Mouse (Mus musculus) forebrain, embryonic 15.5 days (tissue): ENCODE data around the gene Apba2. TPM values are rescaled to one million over a fixed set of nuclear protein-coding genes. Genes with fewer than 3 reads are reported as not detected.

ENCODE experiments used
- ATAC-seq: fragments of 200-750 bp; cut with Nextera tagmentation; replicated peaks from 2 replicates; pipeline ENCODE4 v1.8.0; 2017; ENCODE audit warnings: mild to moderate bottlenecking, moderate TSS enrichment, moderate library complexity
- H3K27ac ChIP-seq: fragments of 300-500 bp; sonication (generic); replicated peaks from 2 replicates; pipeline ENCODE4 v1.5.1; 2015; ENCODE audit warnings: mild to moderate bottlenecking, inconsistent platforms
- H3K27me3 ChIP-seq: fragments of 300-500 bp; sonication (generic); 2 replicates; pipeline ENCODE4 v1.6.1; 2015; ENCODE audit warnings: inconsistent platforms
- H3K36me3 ChIP-seq: fragments of 300-500 bp; sonication (generic); 2 replicates; pipeline ENCODE4 v1.6.1; 2015; ENCODE audit warnings: mild to moderate bottlenecking, inconsistent platforms
- H3K4me1 ChIP-seq: fragments of 300-500 bp; sonication (generic); 2 replicates; pipeline ENCODE4 v1.6.1; 2015; ENCODE audit warnings: inconsistent platforms
- H3K4me2 ChIP-seq: fragments of 300-500 bp; sonication (generic); replicated peaks from 2 replicates; pipeline ENCODE4 v1.6.1; 2015; ENCODE audit warnings: mild to moderate bottlenecking, inconsistent platforms
- H3K4me3 ChIP-seq: fragments of 300-500 bp; sonication (generic); 2 replicates; pipeline ENCODE4 v1.5.1; 2015; ENCODE audit warnings: mild to moderate bottlenecking, inconsistent platforms
- H3K9ac ChIP-seq: fragments of 300-500 bp; sonication (generic); replicated peaks from 2 replicates; pipeline ENCODE4 v1.6.1; 2015; ENCODE audit warnings: mild to moderate bottlenecking, inconsistent platforms
- H3K9me3 ChIP-seq: fragments of 300-500 bp; sonication (generic); 2 replicates; pipeline ENCODE4 v1.6.1; 2016; ENCODE audit warnings: inconsistent platforms
- WGBS: fragments of 180-500 bp; shearing (Covaris S2); methylation state at CpG from one replicate; pipeline ENCODE4 v1.1.7; 2015; ENCODE audit warnings: mixed read lengths; 5-methylcytosine and 5-hydroxymethylcytosine counted together
- polyA plus RNA-seq: library from polyadenylated mRNA; unstranded; fragments of >200 nt; fragmentation: Nextera tagmentation; extraction: Ambion mirVana; gene quantifications from 2 replicates; pipeline ENCODE4 v1.2.1, GENCODE M21; 2015

The Apba2 gene
- polyA plus RNA-seq, 1 experiment from 2014 or later = 159 TPM

- Histone ChIP-seq H3K9ac (no peak overlapping the region), H3K4me1 (peaks cover 64% of the 10 kb centered on the region), H3K4me2 (no peak overlapping the region), H3K9me3 (no peaks in the 10 kb centered on the region), H3K4me3 (no peak overlapping the region), H3K36me3 (no peaks in the 10 kb centered on the region), H3K27ac (no peak overlapping the region), H3K27me3 (no peaks in the 10 kb centered on the region)
- no peak for ATAC-seq
- WGBS = 85% methylated on average over 7 of the region's 7 CpGs
Measured at GRCm38 (mm10) chr7:64508826-64509225, 7.3 kb downstream of the Apba2 start.

DNA sequence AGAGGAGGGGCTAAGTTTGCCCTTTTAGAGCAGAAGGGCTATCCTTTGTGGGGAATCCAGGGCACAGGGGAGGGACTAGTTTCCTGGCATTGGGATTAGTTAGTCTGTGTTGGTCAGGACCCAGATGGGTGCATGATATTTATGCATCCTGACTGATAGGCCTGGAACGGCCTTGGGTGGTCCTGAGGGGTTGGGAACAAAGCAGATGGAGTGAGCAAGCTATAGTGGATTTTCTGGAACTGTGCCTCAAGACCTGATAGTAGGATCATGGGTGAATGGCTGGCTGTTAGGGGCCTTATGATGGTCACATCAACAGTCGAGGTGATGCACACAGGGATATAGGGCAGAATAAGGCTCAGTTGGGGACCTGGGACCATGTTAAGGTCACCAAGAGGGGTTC is 8.4 kb downstream of the Apba2 start:
- peaks cover 55% of the 10 kb centered on the region for H3K4me1 ChIP-seq
- H3K4me3 ChIP-seq = no peak overlapping the region

GRCm38 (mm10) chr7:64510526-64511210 is 9.2 kb downstream of the Apba2 start:
- 81% methylated on average over 8 of the region's 8 CpGs for WGBS
- no peak overlapping the region for H3K27ac ChIP-seq
- no peak for ATAC-seq
- H3K9ac ChIP-seq = no peak overlapping the region
- H3K9me3 ChIP-seq = no peaks in the 10 kb centered on the region
- H3K4me2 ChIP-seq = no peak overlapping the region
- H3K36me3 ChIP-seq = no peaks in the 10 kb centered on the region
- H3K4me3 ChIP-seq = no peak overlapping the region
- no peaks in the 10 kb centered on the region for H3K27me3 ChIP-seq
- peaks cover 48% of the 10 kb centered on the region for H3K4me1 ChIP-seq

More for the DNA sequence above, 8.4 kb downstream of the Apba2 start:
- Histone ChIP-seq H3K9me3 (no peaks in the 10 kb centered on the region), H3K36me3 (no peaks in the 10 kb centered on the region), H3K9ac (no peak overlapping the region), H3K4me2 (no peak overlapping the region), H3K27me3 (no peaks in the 10 kb centered on the region), H3K27ac (no peak overlapping the region)
- no peak for ATAC-seq
- 70% methylated on average over 2 of the region's 2 CpGs for WGBS

DNA sequence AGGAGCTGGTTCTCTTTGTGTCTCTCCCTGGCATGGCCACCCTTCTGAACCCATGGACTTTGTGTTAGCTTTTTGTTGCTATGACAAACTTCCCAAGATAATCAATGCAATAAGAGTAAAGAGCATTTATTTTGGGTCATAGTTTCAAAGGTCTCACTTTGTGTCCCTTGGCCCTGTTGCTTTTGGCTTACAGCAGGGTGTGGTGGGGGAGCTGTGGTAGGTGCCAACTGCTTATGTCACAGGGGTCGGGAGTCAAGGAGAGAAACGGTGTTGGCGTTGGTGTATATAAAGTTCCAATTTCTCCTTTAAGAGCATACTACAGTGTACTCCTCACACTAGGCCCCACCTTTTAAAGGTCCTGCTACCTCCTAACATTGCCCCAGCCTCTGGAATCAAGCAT is 12.1 kb downstream of the Apba2 start:
- no peaks in the 10 kb centered on the region for H3K36me3 ChIP-seq
- no peak overlapping the region for H3K4me2 ChIP-seq
- no peak overlapping the region for H3K4me3 ChIP-seq
- H3K9ac ChIP-seq = no peak overlapping the region
- no peaks in the 10 kb centered on the region for H3K27me3 ChIP-seq
- WGBS = 97% methylated on average over 3 of the region's 3 CpGs
- no peak for ATAC-seq
- no peak overlapping the region for H3K27ac ChIP-seq
- no peaks in the 10 kb centered on the region for H3K9me3 ChIP-seq
- peaks cover 23% of the 10 kb centered on the region for H3K4me1 ChIP-seq

GRCm38 (mm10) chr7:64515280-64515679 is 13.8 kb downstream of the Apba2 start:
- Histone ChIP-seq H3K4me2 (no peak overlapping the region), H3K9me3 (no peaks in the 10 kb centered on the region), H3K27me3 (no peaks in the 10 kb centered on the region), H3K27ac (no peak overlapping the region), H3K9ac (no peak overlapping the region), H3K36me3 (no peaks in the 10 kb centered on the region), H3K4me3 (no peak overlapping the region), H3K4me1 (peaks cover 10% of the 10 kb centered on the region; the same call in 1 of the 2 replicates)
- 89% methylated on average over 3 of the region's 3 CpGs for WGBS
- no peak for ATAC-seq

DNA sequence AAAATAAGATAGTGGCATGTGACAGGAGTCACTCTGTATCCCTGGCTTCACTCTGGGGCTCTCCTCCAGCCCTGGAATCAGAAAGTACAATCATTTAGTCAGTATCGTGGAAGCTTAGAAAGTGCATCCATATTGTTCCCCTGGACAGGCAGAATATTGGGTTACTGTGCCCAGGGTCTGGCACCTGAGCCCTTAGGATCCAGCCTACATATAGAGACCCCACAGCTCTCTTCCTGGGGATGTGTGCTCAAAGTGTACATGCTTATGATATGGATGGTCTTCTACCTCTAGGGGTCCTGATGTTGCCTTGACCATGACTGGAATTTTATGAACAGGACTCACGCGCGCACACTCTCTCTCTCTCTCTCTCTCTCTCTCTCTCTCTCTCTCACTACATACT is 14.4 kb downstream of the Apba2 start:
- Histone ChIP-seq H3K27ac (no peak overlapping the region), H3K36me3 (0 out of 2 replicates have a peak, but pooled peaks cover 5% of the 10 kb centered on the region), H3K4me3 (no peak overlapping the region), H3K9ac (no peak overlapping the region), H3K27me3 (no peaks in the 10 kb centered on the region), H3K4me1 (peaks cover 4% of the 10 kb centered on the region; the same call in 1 of the 2 replicates), H3K4me2 (no peak overlapping the region), H3K9me3 (no peaks in the 10 kb centered on the region)
- no peak for ATAC-seq
- 96% methylated on average over 4 of the region's 4 CpGs for WGBS

GRCm38 (mm10) chr7:64519091-64519490 is 17.6 kb downstream of the Apba2 start:
- ATAC-seq = no peak

GRCm38 (mm10) chr7:64519521-64519920 is 18.0 kb downstream of the Apba2 start:
- 0 out of 2 replicates have a peak, but pooled peaks cover 6% of the 10 kb centered on the region for H3K36me3 ChIP-seq
- H3K4me1 ChIP-seq = no peaks in the 10 kb centered on the region; the same call in 1 of the 2 replicates
- ATAC-seq = no peak
- H3K4me2 ChIP-seq = no peak overlapping the region
- H3K27ac ChIP-seq = no peak overlapping the region
- H3K9me3 ChIP-seq = no peaks in the 10 kb centered on the region
- no peak overlapping the region for H3K4me3 ChIP-seq
- no peak overlapping the region for H3K9ac ChIP-seq
- 74% methylated on average over 5 of the region's 5 CpGs for WGBS
- H3K27me3 ChIP-seq = no peaks in the 10 kb centered on the region

More at GRCm38 (mm10) chr7:64519091-64519490, 17.6 kb downstream of the Apba2 start:
- no peak overlapping the region for H3K4me2 ChIP-seq
- no peaks in the 10 kb centered on the region for H3K9me3 ChIP-seq
- no peak overlapping the region for H3K4me3 ChIP-seq
- no peak overlapping the region for H3K9ac ChIP-seq
- H3K27ac ChIP-seq = no peak overlapping the region
- no peaks in the 10 kb centered on the region for H3K27me3 ChIP-seq
- 91% methylated on average over 4 of the region's 4 CpGs for WGBS
- H3K36me3 ChIP-seq = 0 out of 2 replicates have a peak, but pooled peaks cover 6% of the 10 kb centered on the region
- H3K4me1 ChIP-seq = no peaks in the 10 kb centered on the region; the same call in 1 of the 2 replicates

- 0 out of 2 replicates have a peak, but pooled peaks cover 6% of the 10 kb centered on the region for H3K36me3 ChIP-seq
- no peak overlapping the region for H3K4me3 ChIP-seq
- no peaks in the 10 kb centered on the region for H3K27me3 ChIP-seq
- 69% methylated on average over 5 of the region's 5 CpGs for WGBS
- no peaks in the 10 kb centered on the region; the same call in 1 of the 2 replicates for H3K4me1 ChIP-seq
- H3K9ac ChIP-seq = no peak overlapping the region
- no peak overlapping the region for H3K4me2 ChIP-seq
- H3K9me3 ChIP-seq = no peaks in the 10 kb centered on the region
- no peak overlapping the region for H3K27ac ChIP-seq
- ATAC-seq = peak; percentile 55; the same call in 1 of the 2 replicates
Measured at GRCm38 (mm10) chr7:64521695-64522408, 20.3 kb downstream of the Apba2 start.

- 15% methylated on average over 1 of the region's 1 CpGs for WGBS
- Histone ChIP-seq H3K4me1 (no peaks in the 10 kb centered on the region; the same call in 1 of the 2 replicates), H3K27me3 (no peaks in the 10 kb centered on the region), H3K4me3 (no peak overlapping the region), H3K36me3 (0 out of 2 replicates have a peak, but pooled peaks cover 6% of the 10 kb centered on the region), H3K9ac (no peak overlapping the region), H3K4me2 (no peak overlapping the region), H3K27ac (0 out of 2 replicates have a peak overlapping the region, but pooled peaks have one; percentile 27), H3K9me3 (no peaks in the 10 kb centered on the region)
- 0 out of 2 replicates have a peak, but pooled peaks have one; percentile 19 for ATAC-seq
Measured at GRCm38 (mm10) chr7:64522409-64522730, 20.9 kb downstream of the Apba2 start.

DNA sequence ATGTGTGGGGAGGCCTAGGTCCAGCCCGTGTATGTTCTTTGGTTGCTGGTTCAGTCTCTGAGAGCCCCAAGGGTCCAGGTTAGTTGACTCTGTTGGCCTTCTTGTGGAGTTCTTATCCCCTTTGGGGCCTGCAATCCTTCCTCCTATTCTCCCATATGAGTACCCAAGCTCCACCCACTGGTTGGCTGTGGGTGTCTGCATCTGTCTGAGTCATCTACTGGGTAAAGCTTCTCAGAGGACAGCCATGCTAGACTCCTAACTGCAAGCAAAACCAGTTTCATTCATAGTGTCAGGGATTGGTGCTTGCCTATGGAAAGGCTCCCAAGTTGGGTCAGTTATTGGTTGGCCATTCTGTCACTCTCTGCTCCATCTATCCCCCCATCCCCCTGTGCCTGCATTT is 29.8 kb downstream of the Apba2 start:
- no peak for ATAC-seq
- 96% methylated on average over 1 of the region's 1 CpGs for WGBS

DNA sequence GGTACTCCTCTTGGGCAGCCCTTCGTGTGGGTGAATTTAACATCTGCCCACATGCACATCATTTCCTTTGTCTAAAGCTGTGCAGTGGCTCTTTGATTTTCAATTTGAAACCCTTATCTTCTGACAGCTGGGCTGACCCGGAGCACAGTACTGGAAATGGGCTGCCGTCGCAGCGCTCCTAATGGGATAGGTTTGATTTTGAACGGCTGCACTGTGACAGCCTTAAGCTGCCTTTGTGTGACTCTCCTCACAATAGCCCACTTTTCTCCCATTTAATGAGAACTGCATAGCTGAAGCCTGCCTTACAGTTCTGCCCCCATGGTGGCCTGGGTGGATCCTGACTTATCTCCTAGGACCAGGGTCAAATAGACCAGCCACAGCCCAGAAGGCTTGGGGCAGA is 31.9 kb downstream of the Apba2 start:
- WGBS = 39% methylated on average over 6 of the region's 6 CpGs
- peak overlapping the region; percentile 27; the same call in 1 of the 2 replicates for H3K27ac ChIP-seq
- peak; percentile 69; the same call in 1 of the 2 replicates for ATAC-seq

More for the DNA sequence above, 29.8 kb downstream of the Apba2 start:
- 0 out of 2 replicates have a peak, but pooled peaks cover 6% of the 10 kb centered on the region for H3K4me1 ChIP-seq
- no peaks in the 10 kb centered on the region for H3K27me3 ChIP-seq
- H3K36me3 ChIP-seq = peaks cover 23% of the 10 kb centered on the region
- H3K9ac ChIP-seq = no peak overlapping the region
- no peak overlapping the region for H3K4me3 ChIP-seq
- H3K27ac ChIP-seq = no peak overlapping the region
- H3K4me2 ChIP-seq = no peak overlapping the region
- H3K9me3 ChIP-seq = no peaks in the 10 kb centered on the region

More for the DNA sequence above, 31.9 kb downstream of the Apba2 start:
- no peaks in the 10 kb centered on the region for H3K9me3 ChIP-seq
- H3K4me1 ChIP-seq = 0 out of 2 replicates have a peak, but pooled peaks cover 6% of the 10 kb centered on the region
- no peaks in the 10 kb centered on the region for H3K27me3 ChIP-seq
- peaks cover 17% of the 10 kb centered on the region for H3K36me3 ChIP-seq
- no peak overlapping the region for H3K4me3 ChIP-seq
- no peak overlapping the region for H3K9ac ChIP-seq
- H3K4me2 ChIP-seq = no peak overlapping the region
